Mouse (Mus musculus) megakaryocyte, adult 5-6 weeks (primary cell): ENCODE results near the gene Arhgef5. TPM values are rescaled to one million over a fixed set of nuclear protein-coding genes. Genes with fewer than 3 reads are reported as not detected.
"Not testable (repeated sequence)": the region's sequence is repeated elsewhere in the genome, so short reads cannot be mapped to it uniquely, and the experiment has no call there.

Source experiments
- ATAC-seq: 2 replicates; pipeline ENCODE4 v1.8.0; 2016; ENCODE audit warnings: mild to moderate bottlenecking, inconsistent platforms; ENCODE audit not compliant: poor library complexity, severe bottlenecking
- total RNA-seq, 2 experiments: library from RNA; stranded (forward) in 1 of 2; stranded (reverse) in 1 of 2; fragments of 153-499, 151-499 nt in 1 of 2; fragments of 221-1000, 200-1000 nt in 1 of 2; gene quantifications; 2 replicates each; pipeline versions ENCODE4 v1.2.3 to v1.2.4; 2015 to 2017

Gene Arhgef5
- total RNA-seq (2015) (0.18 and 0.40 TPM in 2 replicates), total RNA-seq (2017) (0.24 and 0.33 TPM in 2 replicates)

GRCm38 (mm10) chr6:43265363-43266041 lies at the start of gene Arhgef5:
TSS of gene Arhgef5 (plus strand) at chr6:43265582.
- ATAC-seq: peak; percentile 47

GRCm38 (mm10) chr6:43231255-43231654 lies 34.1 kb upstream of the Arhgef5 start, which contains the start of gene Olfr47:
TSS of gene Olfr47 (plus strand) at chr6:43231529.
- not testable (repeated sequence) for ATAC-seq

GRCm38 (mm10) chr6:43242061-43242460 lies 23.3 kb upstream of the Arhgef5 start:
- ATAC-seq: no peak

GRCm38 (mm10) chr6:43247396-43247795 lies 18.0 kb upstream of the Arhgef5 start:
- no peak for ATAC-seq

- ATAC-seq: no peak
These were observed 12.4 kb upstream of the Arhgef5 start for GRCm38 (mm10) chr6:43252994-43253393.

- ATAC-seq: no peak
These were observed 11.0 kb upstream of the Arhgef5 start for GRCm38 (mm10) chr6:43254193-43254926.

GRCm38 (mm10) chr6:43260756-43261155 lies 4.6 kb upstream of the Arhgef5 start:
- no peak for ATAC-seq

- no peak for ATAC-seq
These were observed 974 bp downstream of the Arhgef5 start for GRCm38 (mm10) chr6:43266356-43266755.

GRCm38 (mm10) chr6:43272597-43272996 lies 7.2 kb downstream of the Arhgef5 start:
- no peak for ATAC-seq

- no peak for ATAC-seq
These were observed 8.7 kb downstream of the Arhgef5 start for GRCm38 (mm10) chr6:43274123-43274522.

GRCm38 (mm10) chr6:43278247-43278646 lies 12.9 kb downstream of the Arhgef5 start:
- ATAC-seq: no peak

GRCm38 (mm10) chr6:43280481-43280880 lies 15.1 kb downstream of the Arhgef5 start:
- no peak for ATAC-seq

- ATAC-seq: no peak
These were observed 26.7 kb downstream of the Arhgef5 start for GRCm38 (mm10) chr6:43292041-43292440.

GRCm38 (mm10) chr6:43292471-43293076 lies 27.2 kb downstream of the Arhgef5 start:
- no peak for ATAC-seq

- no peak for ATAC-seq
These were observed 27.8 kb downstream of the Arhgef5 start for GRCm38 (mm10) chr6:43293175-43293574.

- no peak for ATAC-seq
These were observed 30.5 kb downstream of the Arhgef5 start for GRCm38 (mm10) chr6:43295908-43296307.

GRCm38 (mm10) chr6:43296798-43297507 lies 31.6 kb downstream of the Arhgef5 start:
- ATAC-seq: no peak

- no peak for ATAC-seq
These were observed 32.1 kb downstream of the Arhgef5 start for GRCm38 (mm10) chr6:43297508-43297850.

GRCm38 (mm10) chr6:43309454-43309853 lies 44.1 kb downstream of the Arhgef5 start, which contains the start of gene Nobox:
TSS of gene Nobox (minus strand) at chr6:43309554.
- ATAC-seq: no peak

- no peak for ATAC-seq
These were observed 44.7 kb downstream of the Arhgef5 start for GRCm38 (mm10) chr6:43310071-43310470.

- no peak for ATAC-seq
These were observed 47.2 kb downstream of the Arhgef5 start for GRCm38 (mm10) chr6:43312546-43312945.
